Mouse (Mus musculus): ENCODE data around the gene Adgrl2. TPM values are rescaled to one million over a fixed set of nuclear protein-coding genes. Genes with fewer than 3 reads are reported as not detected.

The Adgrl2 gene
- total and polyA plus RNA-seq, 2 experiments from 2014 or later, result 73.6 to 116 TPM

DNA sequence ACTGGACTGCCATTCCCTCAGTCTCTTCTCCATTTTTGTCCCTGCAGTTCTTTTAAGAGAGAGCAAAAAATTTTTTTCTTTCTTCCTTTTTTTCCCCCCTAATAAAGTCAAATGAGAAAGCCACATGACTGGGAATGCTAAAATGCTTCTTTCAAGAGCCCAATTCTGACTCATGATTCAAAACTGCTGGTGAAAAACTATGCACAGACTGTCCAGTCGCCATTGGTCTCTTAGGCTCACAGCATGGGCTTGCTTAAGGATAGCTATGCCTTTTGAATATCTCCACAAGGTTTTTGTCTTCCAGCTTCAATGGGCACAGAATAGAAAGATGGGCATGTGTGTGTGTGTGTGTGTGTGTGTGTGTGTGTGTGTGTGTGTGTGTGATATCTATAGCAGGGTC, 178.3 kb downstream of the Adgrl2 start:
- no peak overlapping the region for H3K4me2 ChIP-seq (ENCODE audit: low read depth)
- H3K4me1 ChIP-seq (ENCODE audit: insufficient read depth), result no peaks in the 10 kb centered on the region
- H3K9ac ChIP-seq, result no peak overlapping the region
- H3K9me3 ChIP-seq (ENCODE audit: low read length), result no peaks in the 10 kb centered on the region
- 23% methylated on average over 1 of the region's 1 CpGs for WGBS
- DNase-seq, result no peak
- H3K27ac ChIP-seq (ENCODE audit: low read depth, low read length), result no peak overlapping the region
- no peak overlapping the region for H3K4me3 ChIP-seq (ENCODE audit: low read depth, low read length)
- TF ChIP-seq CTCF (IDR thresholded peaks at IDR 0.05; ENCODE audit: low read depth), result no peak
- no peak for ATAC-seq
- H3K27me3 ChIP-seq (ENCODE audit: insufficient read depth, low read length), result no peaks in the 10 kb centered on the region
- peaks cover 12% of the 10 kb centered on the region for H3K36me3 ChIP-seq (ENCODE audit: insufficient read depth)

DNA sequence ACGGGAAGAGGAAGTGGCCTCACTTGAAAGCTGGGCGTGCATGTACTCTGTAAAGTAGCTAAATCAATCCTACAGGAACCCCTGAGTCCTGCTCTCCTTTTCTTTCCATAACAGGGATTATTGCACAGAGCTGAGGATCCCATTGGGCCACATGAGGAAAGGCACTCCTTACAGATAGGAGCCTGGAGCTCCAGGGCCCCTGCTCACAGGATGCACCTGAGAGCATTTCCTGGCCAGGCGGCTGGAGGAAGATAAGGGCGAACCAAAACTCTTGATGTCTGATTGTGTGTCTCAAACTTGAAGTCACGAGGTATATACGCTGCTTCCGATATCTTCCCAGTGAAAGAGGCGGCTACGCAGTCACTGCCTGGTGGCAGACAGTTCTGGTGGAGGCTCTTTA, 183.4 kb downstream of the Adgrl2 start:
- no peaks in the 10 kb centered on the region for H3K4me1 ChIP-seq (ENCODE audit: insufficient read depth)
- TF ChIP-seq CTCF (IDR thresholded peaks at IDR 0.05; ENCODE audit: low read depth), result no peak
- no peaks in the 10 kb centered on the region for H3K9me3 ChIP-seq (ENCODE audit: low read length)
- H3K27me3 ChIP-seq (ENCODE audit: insufficient read depth, low read length), result no peaks in the 10 kb centered on the region
- DNase-seq, result no peak
- H3K4me3 ChIP-seq (ENCODE audit: low read depth, low read length), result no peak overlapping the region
- no peaks in the 10 kb centered on the region for H3K36me3 ChIP-seq (ENCODE audit: insufficient read depth)
- 94% methylated on average over 9 of the region's 9 CpGs for WGBS
- H3K27ac ChIP-seq (ENCODE audit: low read depth, low read length), result no peak overlapping the region
- no peak overlapping the region for H3K4me2 ChIP-seq (ENCODE audit: low read depth)
- no peak overlapping the region for H3K9ac ChIP-seq
- ATAC-seq, result no peak

- WGBS, result 84% methylated on average over 10 of the region's 10 CpGs
- Histone ChIP-seq H3K36me3 (ENCODE audit: insufficient read depth) (no peaks in the 10 kb centered on the region), H3K9me3 (ENCODE audit: low read length) (no peaks in the 10 kb centered on the region), H3K9ac (no peak overlapping the region), H3K27ac (ENCODE audit: low read depth, low read length) (no peak overlapping the region), H3K4me3 (ENCODE audit: low read depth, low read length) (no peak overlapping the region), H3K4me2 (ENCODE audit: low read depth) (no peak overlapping the region), H3K4me1 (ENCODE audit: insufficient read depth) (no peaks in the 10 kb centered on the region), H3K27me3 (ENCODE audit: insufficient read depth, low read length) (no peaks in the 10 kb centered on the region)
- ATAC-seq, result no peak
- no peak for DNase-seq
- TF ChIP-seq CTCF (IDR thresholded peaks at IDR 0.05; ENCODE audit: low read depth), result no peak
Measured at GRCm38 (mm10) chr3:148793286-148793913, 197.0 kb downstream of the Adgrl2 start.

DNA sequence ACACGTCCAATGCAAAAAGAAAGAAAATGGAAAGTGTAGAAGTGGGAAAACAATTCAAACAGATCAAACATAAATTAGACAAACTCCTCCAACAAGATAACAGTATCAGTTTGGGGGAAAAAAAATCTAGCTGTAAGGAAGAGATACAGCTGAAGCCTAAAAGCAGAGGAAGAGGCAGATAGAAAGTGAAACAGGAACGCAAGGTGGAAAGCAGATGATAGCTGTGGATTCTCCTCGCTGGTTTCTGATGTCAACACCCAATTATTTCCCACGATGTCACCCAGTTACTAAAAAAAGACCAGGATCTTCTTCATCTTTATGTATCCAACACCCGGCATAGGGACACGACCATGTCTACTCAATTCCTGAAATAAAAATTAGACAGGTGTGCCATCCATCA, 220.0 kb downstream of the Adgrl2 start:
- Histone ChIP-seq H3K36me3 (ENCODE audit: insufficient read depth) (no peaks in the 10 kb centered on the region), H3K27ac (ENCODE audit: low read depth, low read length) (no peak overlapping the region), H3K4me2 (ENCODE audit: low read depth) (no peak overlapping the region), H3K4me3 (ENCODE audit: low read depth, low read length) (no peak overlapping the region), H3K4me1 (ENCODE audit: insufficient read depth) (no peaks in the 10 kb centered on the region), H3K9ac (no peak overlapping the region), H3K9me3 (ENCODE audit: low read length) (no peaks in the 10 kb centered on the region), H3K27me3 (ENCODE audit: insufficient read depth, low read length) (no peaks in the 10 kb centered on the region)
- DNase-seq (no peak), ATAC-seq (no peak)
- 91% methylated on average over 6 of the region's 6 CpGs for WGBS
- no peak for TF ChIP-seq CTCF (IDR thresholded peaks at IDR 0.05; ENCODE audit: low read depth)

Measured in forebrain, postnatal 0 days (tissue).